Mouse (Mus musculus) heart, adult 2 months (tissue): ENCODE results near the gene Pitpnc1. TPM values are rescaled to one million over a fixed set of nuclear protein-coding genes. Genes with fewer than 3 reads are reported as not detected.

Experiments
- DNase-seq, 2 experiments: peaks; one replicate each; pipeline ENCODE4 v3.0.0; 2021
- H3K27ac ChIP-seq: fragments of 200-600 bp; 2 replicates; pipeline ENCODE4 v1.8.1; 2022
- H3K27me3 ChIP-seq: fragments of 200-500 bp; 2 replicates; pipeline ENCODE4 v1.6.1; 2012; ENCODE audit warnings: mild to moderate bottlenecking, low read length, inconsistent platforms, mixed read lengths; ENCODE audit not compliant: control insufficient read depth, insufficient read depth
- H3K36me3 ChIP-seq: fragments of 200-500 bp; 2 replicates; pipeline ENCODE4 v1.6.1; 2012; ENCODE audit warnings: low read length, inconsistent platforms; ENCODE audit not compliant: control insufficient read depth, insufficient read depth
- H3K4me1 ChIP-seq: fragments of 200-500 bp; 2 replicates; pipeline ENCODE4 v1.6.1; 2011; ENCODE audit warnings: low read length; ENCODE audit not compliant: control insufficient read depth, insufficient read depth
- H3K4me3 ChIP-seq: fragments of 200-600 bp; 2 replicates; pipeline ENCODE4 v1.8.1; 2022
- H3K79me2 ChIP-seq: fragments of 200-500 bp; replicated peaks from 2 replicates; pipeline ENCODE4 v1.6.1; 2012; ENCODE audit warnings: mild to moderate bottlenecking, inconsistent platforms, low read length, moderate library complexity, mixed read lengths; ENCODE audit not compliant: control insufficient read depth, insufficient read depth
- H3K9ac ChIP-seq: fragments of 200-500 bp; 2 replicates; pipeline ENCODE4 v1.6.1; 2012; ENCODE audit warnings: low read depth, mild to moderate bottlenecking, control low read depth, inconsistent platforms, low read length, mixed read lengths
- CTCF ChIP-seq: fragments of 200-600 bp; IDR thresholded peaks from 2 replicates; pipeline ENCODE4 v1.8.1; 2022; ENCODE audit warnings: antibody characterized with exemption, mild to moderate bottlenecking, moderate library complexity
- EP300 ChIP-seq: fragments of 200-500 bp; IDR thresholded peaks from 2 replicates; pipeline ENCODE4 v1.6.1; 2011; ENCODE audit warnings: low read depth, low read length, control low read depth; ENCODE audit not compliant: insufficient read depth
- POLR2A ChIP-seq: fragments of 200-500 bp; IDR thresholded peaks from 2 replicates; pipeline ENCODE4 v1.6.1; 2011; ENCODE audit warnings: mild to moderate bottlenecking, low read depth, low read length, control low read depth; ENCODE audit not compliant: insufficient read depth
- WGBS: fragments of 180-500 bp; shearing (Covaris S2); methylation state at CpG from one replicate; pipeline ENCODE4 v1.1.7; 2018; 5-methylcytosine and 5-hydroxymethylcytosine counted together
- intact Hi-C: fragments of 180-260 bp; cut with DNase I; formaldehyde crosslinking; loops from one replicate; pipeline ENCODE4 v1.15.1; 2025
- polyA plus RNA-seq: library from polyadenylated mRNA; depleted of rRNA; stranded (reverse); fragments of >200 nt; gene quantifications from 2 replicates; pipeline ENCODE4 v1.2.3, GENCODE M21; 2012
- total RNA-seq, 2 experiments: library from RNA; stranded (reverse); gene quantifications; 2 replicates each; pipeline ENCODE4 v1.2.3; 2021

Gene Pitpnc1
- total and polyA plus RNA-seq, 3 experiments = 22.7 to 68.1 (median 66.4) TPM

- 59% methylated on average over 17 of the region's 17 CpGs for WGBS
- H3K79me2 ChIP-seq = no peaks in the 10 kb centered on the region; the same call in 1 of the 2 replicates
- H3K36me3 ChIP-seq = peaks cover 9% of the 10 kb centered on the region
- H3K9ac ChIP-seq = peak overlapping the region; percentile 28
- peak overlapping the region; percentile 23; the same call in 1 of the 2 replicates for H3K4me3 ChIP-seq
- no peaks in the 10 kb centered on the region for H3K27me3 ChIP-seq
- peaks cover 28% of the 10 kb centered on the region for H3K4me1 ChIP-seq
- peak; percentile 63 to 65 for DNase-seq
- H3K27ac ChIP-seq = peak overlapping the region; percentile 79
- intact Hi-C loops = loop anchor here (2.0 kb wide), 1 partner anchor 27 kb away; no protein-coding TSS in a partner anchor
- TF ChIP-seq POLR2A (no peak), EP300 (no peak), CTCF (0 out of 2 replicates have a peak, but pooled peaks have one; percentile 4)
Measured at GRCm38 (mm10) chr11:107449169-107449910, 21.2 kb downstream of the Pitpnc1 start.

GRCm38 (mm10) chr11:107447915-107448314 lies 22.6 kb downstream of the Pitpnc1 start:
- intact Hi-C loops = loop anchor here (2.0 kb wide), 1 partner anchor 25 kb away; no protein-coding TSS in a partner anchor
- Histone ChIP-seq H3K4me1 (peaks cover 28% of the 10 kb centered on the region), H3K79me2 (no peaks in the 10 kb centered on the region), H3K9ac (no peak overlapping the region), H3K4me3 (no peak overlapping the region), H3K27ac (peak overlapping the region; percentile 86), H3K36me3 (peaks cover 9% of the 10 kb centered on the region), H3K27me3 (no peaks in the 10 kb centered on the region)
- 73% methylated on average over 9 of the region's 9 CpGs for WGBS
- TF ChIP-seq POLR2A (no peak), CTCF (no peak), EP300 (no peak)
- no peak for DNase-seq

GRCm38 (mm10) chr11:107447349-107447748 lies 23.1 kb downstream of the Pitpnc1 start:
- H3K4me3 ChIP-seq = no peak overlapping the region
- intact Hi-C loops = no loop called here
- peak overlapping the region; percentile 86 for H3K27ac ChIP-seq
- TF ChIP-seq POLR2A (no peak), CTCF (no peak), EP300 (no peak)
- DNase-seq = peak in 1 of 2 experiments; percentile 60
- peaks cover 9% of the 10 kb centered on the region for H3K36me3 ChIP-seq
- H3K9ac ChIP-seq = no peak overlapping the region
- H3K27me3 ChIP-seq = no peaks in the 10 kb centered on the region
- 23% methylated on average over 5 of the region's 5 CpGs for WGBS
- peaks cover 28% of the 10 kb centered on the region for H3K4me1 ChIP-seq
- no peaks in the 10 kb centered on the region for H3K79me2 ChIP-seq

- TF ChIP-seq EP300 (0 out of 2 replicates have a peak, but pooled peaks have one; percentile 29), CTCF (no peak), POLR2A (no peak)
- Histone ChIP-seq H3K79me2 (no peaks in the 10 kb centered on the region; the same call in 1 of the 2 replicates), H3K4me3 (no peak overlapping the region), H3K27me3 (no peaks in the 10 kb centered on the region), H3K36me3 (peaks cover 9% of the 10 kb centered on the region), H3K4me1 (peaks cover 28% of the 10 kb centered on the region), H3K27ac (peak overlapping the region; percentile 86), H3K9ac (peak overlapping the region; percentile 22)
- intact Hi-C loops = no loop called here
- DNase-seq = no peak
- WGBS = 23% methylated on average over 6 of the region's 6 CpGs
Measured at GRCm38 (mm10) chr11:107446650-107447049, 23.8 kb downstream of the Pitpnc1 start.

DNA sequence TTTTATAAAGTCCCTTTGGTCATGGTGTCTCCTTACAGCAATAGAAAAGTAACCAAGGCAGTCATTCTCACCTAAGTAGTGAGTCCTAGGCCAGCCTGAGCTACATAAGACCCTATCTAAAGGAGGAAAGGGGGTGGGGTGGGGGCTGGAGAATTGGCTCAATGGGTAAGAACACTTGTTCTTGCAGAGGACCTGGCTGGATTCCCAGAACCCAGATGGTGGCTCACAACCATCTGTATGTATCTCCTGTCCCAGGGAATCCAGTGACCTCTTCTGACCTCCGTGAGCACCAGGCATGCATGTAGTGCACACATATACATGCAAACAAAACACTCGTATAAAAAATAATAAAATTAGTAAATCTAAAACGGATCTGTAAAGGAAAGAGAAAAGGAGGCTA lies 24.8 kb downstream of the Pitpnc1 start:
- WGBS = 72% methylated on average over 3 of the region's 3 CpGs
- intact Hi-C loops = loop anchor here (2.0 kb wide), 1 partner anchor 17 kb away; no protein-coding TSS in a partner anchor
- Histone ChIP-seq H3K79me2 (no peaks in the 10 kb centered on the region; the same call in 1 of the 2 replicates), H3K4me1 (peaks cover 22% of the 10 kb centered on the region), H3K4me3 (no peak overlapping the region), H3K27ac (peak overlapping the region; percentile 86), H3K9ac (no peak overlapping the region), H3K36me3 (peaks cover 9% of the 10 kb centered on the region), H3K27me3 (no peaks in the 10 kb centered on the region)
- peak in 1 of 2 experiments; percentile 47 for DNase-seq
- TF ChIP-seq CTCF (no peak), EP300 (no peak), POLR2A (no peak)
